8 mouse cellular contexts compared by ENCODE assay signal in genomic region chr12:3426530-3427034, GRCm38 (mm10). TPM values are rescaled to one million over a fixed set of nuclear protein-coding genes. Genes with fewer than 3 reads are reported as not detected.
DNase-seq lines count a peak whose midpoint lies in the region; ATAC-seq and TF ChIP-seq lines count a peak whose summit lies in the region.

Gene Asxl2, plus strand, starts transcription at chr12:3426857.

- POLR2A ChIA-PET in Patski (lab: Charles Lee) = no interaction called here

- peak within 1 kb of the TSS; percentile 94 for H3K9ac ChIP-seq in hindbrain, embryonic 13.5 days

- peak within 1 kb of the TSS; percentile 68 for H3K4me2 ChIP-seq in hindbrain, embryonic 13.5 days

- H3K27me3 ChIP-seq in Patski = no peaks in the 10 kb centered on the region
- H3K27me3 ChIP-seq in hindbrain, embryonic 13.5 days = no peaks in the 10 kb centered on the region

- DNase-seq in Patski (ENCODE audit: low read depth, low spot score) = peak; percentile 93
- DNase-seq in cerebellum, postnatal 14 days = peak; percentile 99 to 100
- peak; percentile 98 for DNase-seq in frontal cortex, postnatal 14 days (ENCODE audit: low spot score in 2 of 2)
- peak; percentile 88 to 92 for DNase-seq in layer of hippocampus, postnatal 25 days (ENCODE audit: extremely low spot score in 1 of 2, low spot score in 1 of 2)
- peak; percentile 99 for DNase-seq in lung, postnatal 25 days (ENCODE audit: low spot score)
- DNase-seq in retina, embryonic 14.5 days (ENCODE audit: low spot score) = peak; percentile 99
- peak; percentile 100 for DNase-seq in thymus, postnatal 4 days

- H3K4me3 ChIP-seq in hindbrain, embryonic 13.5 days = peak within 1 kb of the TSS; percentile 94

- WGBS in hindbrain, embryonic 13.5 days = under 1% methylated on average over 53 of the region's 53 CpGs

- in situ Hi-C loops in Patski (cut with MboI; ENCODE audit: low pct_unique_long_range_greater_than_20kb) = no loop called here

- peaks cover 13% of the 10 kb centered on the region for H3K36me3 ChIP-seq in hindbrain, embryonic 13.5 days

- H3K27ac ChIP-seq in hindbrain, embryonic 13.5 days = peak within 1 kb of the TSS; percentile 96

- peak; percentile 93 for ATAC-seq in Patski
- ATAC-seq in hindbrain, embryonic 13.5 days (ENCODE audit: low FRiP score) = peak; percentile 95

- CTCF ChIA-PET in Patski (lab: Charles Lee) = no interaction called here

- H3K4me1 ChIP-seq in hindbrain, embryonic 13.5 days (replicated peaks) = peaks cover 26% of the 10 kb centered on the region

- no peaks in the 10 kb centered on the region for H3K9me3 ChIP-seq in hindbrain, embryonic 13.5 days

- TF ChIP-seq CTCF in Patski (IDR thresholded peaks at IDR 0.05) = no peak

RNA-seq across cellular contexts. Expression of gene Asxl2, which starts in this region (rescaled TPM):
- polyA plus RNA-seq in Patski (2021) = 24.1 TPM
- 12.8 and 14.5 TPM in 2 replicates for polyA plus RNA-seq in hindbrain, embryonic 13.5 days (2015; fragmentation: Nextera tagmentation; extraction: Ambion mirVana)
- total RNA-seq in layer of hippocampus, postnatal 25 days (2021) = 10 to 100 TPM; 26.2 to 27.9 TPM

Comparison
In these comparisons a context has a peak if more than half of its experiments do, and no peak if none do; other contexts are left out.
1. Peak in every context shown above with its lines: DNase-seq, ATAC-seq, H3K4me3 ChIP-seq and H3K27ac ChIP-seq.